Mouse (Mus musculus) pancreas, adult 10 weeks (tissue): Measurements from ENCODE around the gene Aggf1. TPM values are rescaled to one million over a fixed set of nuclear protein-coding genes. Genes with fewer than 3 reads are reported as not detected.

Source experiments
- polyA plus RNA-seq: library from polyadenylated mRNA; stranded (reverse); fragments of 350-450 nt; fragmentation: Illumina TruSeq; extraction: RNeasy Lipid Tissue Mini Kit (QIAGEN cat#74804); gene quantifications from one replicate; pipeline ENCODE4 v1.2.3, GENCODE M21; 2015; ENCODE audit warnings: low read depth, low replicate concordance; ENCODE audit not compliant: insufficient read depth

Gene Aggf1
- 6.5 TPM for polyA plus RNA-seq

DNA sequence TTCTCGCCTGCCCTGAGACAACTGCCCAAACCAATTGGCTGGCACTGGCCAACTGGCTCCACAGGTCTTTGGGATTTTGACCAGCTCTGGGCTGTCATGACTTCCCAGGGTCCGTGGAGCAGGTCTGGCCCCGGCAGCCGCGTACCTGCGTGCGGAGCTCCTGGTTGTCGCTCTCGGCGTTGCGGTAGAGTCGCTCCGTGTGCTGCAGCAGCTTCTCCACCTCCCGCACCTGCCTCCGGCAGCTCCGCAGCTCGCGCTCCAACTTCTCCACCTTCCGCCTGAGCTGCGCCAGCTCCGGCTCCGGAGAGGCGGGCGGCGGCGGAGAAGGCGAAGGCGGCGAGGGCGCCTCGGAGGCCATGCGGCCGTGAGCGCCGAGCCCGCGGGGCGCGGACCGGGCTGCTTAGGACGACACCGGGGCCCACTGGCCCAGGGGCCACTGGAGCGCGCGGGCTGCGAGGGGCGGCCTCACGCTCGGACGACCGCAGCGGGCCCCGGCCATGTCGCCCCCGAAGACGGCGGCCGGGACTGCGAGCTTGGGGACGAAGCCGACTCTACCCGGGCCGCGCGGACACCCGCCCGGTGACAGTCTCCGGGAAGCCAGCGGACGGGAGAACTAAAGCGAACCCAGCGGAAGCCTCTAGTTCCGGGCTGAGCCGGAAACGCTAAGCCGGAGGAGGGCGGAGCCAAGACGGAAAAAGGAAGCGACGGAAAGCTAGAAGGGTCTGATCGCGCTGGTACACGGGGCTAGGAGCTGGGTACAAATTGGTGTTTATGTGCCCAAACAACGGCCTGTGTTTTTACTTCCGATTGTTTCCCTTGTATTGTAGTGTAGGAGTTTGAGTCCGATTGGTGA lies at the start of gene Aggf1:
TSS of gene Aggf1 (minus strand) at position 652 of the 853 bp plus-strand sequence.

DNA sequence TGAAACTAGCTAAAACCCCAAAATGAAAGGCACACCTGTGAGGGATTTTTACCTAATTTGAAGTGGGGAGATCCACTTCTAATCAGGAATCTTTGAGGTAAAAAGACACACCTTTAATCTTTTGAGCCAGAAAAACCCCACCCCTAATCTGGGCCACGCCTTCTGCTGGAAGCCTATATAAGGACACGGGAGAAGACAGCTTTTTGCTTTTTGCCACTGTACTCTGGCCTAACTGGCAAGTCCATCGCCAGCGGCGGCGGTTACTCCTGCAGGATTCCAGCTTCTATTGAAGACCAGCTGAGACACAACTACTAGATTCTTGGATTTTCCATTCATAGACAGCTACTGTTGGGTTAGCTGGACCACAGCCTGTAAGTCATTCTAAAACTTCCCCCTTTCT lies 51.8 kb downstream of the Aggf1 start, which contains the start of gene Zbed3:
TSS of gene Zbed3 (plus strand) at position 213 of the 400 bp plus-strand sequence.

Other genes with a start within 250 kb of the Aggf1 start
- 1.2 TPM for gene Pde8b, start 125.0 kb downstream of the Aggf1 start, polyA plus RNA-seq
- gene Zbed3, start 51.7 kb downstream of the Aggf1 start, polyA plus RNA-seq = 6.2 TPM
- not detected for gene Crhbp, start 69.6 kb upstream of the Aggf1 start, polyA plus RNA-seq
- gene S100z, start 103.4 kb upstream of the Aggf1 start, polyA plus RNA-seq = not detected
- gene F2rl1, start 149.9 kb upstream of the Aggf1 start, polyA plus RNA-seq = 1.6 TPM
- gene F2r, start 243.1 kb upstream of the Aggf1 start, polyA plus RNA-seq = 4.3 TPM